Mouse (Mus musculus): ENCODE results near the gene Tmem207. TPM values are rescaled to one million over a fixed set of nuclear protein-coding genes. Genes with fewer than 3 reads are reported as not detected.

The Tmem207 gene
- polyA plus RNA-seq (2015; fragmentation: Nextera tagmentation; extraction: Ambion mirVana), result not detected in 2 replicates

- WGBS, result 91% methylated on average over 4 of the region's 4 CpGs
- no peak for ATAC-seq (ENCODE audit: insufficient read depth, low FRiP score)
- Histone ChIP-seq H3K4me3 (replicated peaks; ENCODE audit: low read length) (no peak within 1 kb of the TSS), H3K4me2 (ENCODE audit: low read depth, low read length) (no peak within 1 kb of the TSS), H3K27ac (ENCODE audit: low read length) (no peak within 1 kb of the TSS), H3K27me3 (ENCODE audit: control insufficient read depth, insufficient read depth, low read length) (no peaks in the 10 kb centered on the region), H3K9ac (ENCODE audit: low read length) (no peak within 1 kb of the TSS), H3K4me1 (ENCODE audit: control insufficient read depth, insufficient read depth, low read length) (0 out of 2 replicates have a peak, but pooled peaks cover 7% of the 10 kb centered on the region), H3K36me3 (ENCODE audit: control insufficient read depth, insufficient read depth, low read length) (no peaks in the 10 kb centered on the region), H3K9me3 (replicated peaks; ENCODE audit: control insufficient read depth, low read length) (no peaks in the 10 kb centered on the region)
Observed at GRCm38 (mm10) chr16:26526669-26527068, at the start of gene Tmem207. Gene Tmem207, minus strand, starts transcription at chr16:26526769.

- WGBS, result 89% methylated on average over 5 of the region's 5 CpGs
- Histone ChIP-seq H3K4me1 (ENCODE audit: control insufficient read depth, insufficient read depth, low read length) (no peaks in the 10 kb centered on the region), H3K27ac (ENCODE audit: low read length) (no peak overlapping the region), H3K4me2 (ENCODE audit: low read depth, low read length) (no peak overlapping the region), H3K4me3 (replicated peaks; ENCODE audit: low read length) (no peak overlapping the region), H3K27me3 (ENCODE audit: control insufficient read depth, insufficient read depth, low read length) (no peaks in the 10 kb centered on the region), H3K9me3 (replicated peaks; ENCODE audit: control insufficient read depth, low read length) (no peaks in the 10 kb centered on the region), H3K9ac (ENCODE audit: low read length) (no peak overlapping the region), H3K36me3 (ENCODE audit: control insufficient read depth, insufficient read depth, low read length) (no peaks in the 10 kb centered on the region)
- no peak for ATAC-seq (ENCODE audit: insufficient read depth, low FRiP score)
Observed at GRCm38 (mm10) chr16:26574173-26574572, 47.6 kb upstream of the Tmem207 start.

GRCm38 (mm10) chr16:26571836-26572235 lies 45.3 kb upstream of the Tmem207 start:
- H3K36me3 ChIP-seq (ENCODE audit: control insufficient read depth, insufficient read depth, low read length), result no peaks in the 10 kb centered on the region
- WGBS, result 85% methylated on average over 2 of the region's 2 CpGs

GRCm38 (mm10) chr16:26569387-26569978 lies 42.9 kb upstream of the Tmem207 start:
- ATAC-seq (ENCODE audit: insufficient read depth, low FRiP score), result no peak
- no peaks in the 10 kb centered on the region for H3K36me3 ChIP-seq (ENCODE audit: control insufficient read depth, insufficient read depth, low read length)
- H3K27ac ChIP-seq (ENCODE audit: low read length), result no peak overlapping the region
- H3K9me3 ChIP-seq (replicated peaks; ENCODE audit: control insufficient read depth, low read length), result no peaks in the 10 kb centered on the region
- H3K4me2 ChIP-seq (ENCODE audit: low read depth, low read length), result no peak overlapping the region
- H3K4me1 ChIP-seq (ENCODE audit: control insufficient read depth, insufficient read depth, low read length), result no peaks in the 10 kb centered on the region
- H3K27me3 ChIP-seq (ENCODE audit: control insufficient read depth, insufficient read depth, low read length), result no peaks in the 10 kb centered on the region
- no peak overlapping the region for H3K4me3 ChIP-seq (replicated peaks; ENCODE audit: low read length)
- no peak overlapping the region for H3K9ac ChIP-seq (ENCODE audit: low read length)

More at GRCm38 (mm10) chr16:26571836-26572235, 45.3 kb upstream of the Tmem207 start:
- no peak overlapping the region for H3K4me3 ChIP-seq (replicated peaks; ENCODE audit: low read length)
- H3K4me1 ChIP-seq (ENCODE audit: control insufficient read depth, insufficient read depth, low read length), result no peaks in the 10 kb centered on the region
- H3K9ac ChIP-seq (ENCODE audit: low read length), result no peak overlapping the region
- no peak overlapping the region for H3K27ac ChIP-seq (ENCODE audit: low read length)
- H3K4me2 ChIP-seq (ENCODE audit: low read depth, low read length), result no peak overlapping the region
- no peaks in the 10 kb centered on the region for H3K9me3 ChIP-seq (replicated peaks; ENCODE audit: control insufficient read depth, low read length)
- ATAC-seq (ENCODE audit: insufficient read depth, low FRiP score), result no peak
- H3K27me3 ChIP-seq (ENCODE audit: control insufficient read depth, insufficient read depth, low read length), result no peaks in the 10 kb centered on the region

GRCm38 (mm10) chr16:26562771-26563170 lies 36.2 kb upstream of the Tmem207 start:
- Histone ChIP-seq H3K9me3 (replicated peaks; ENCODE audit: control insufficient read depth, low read length) (no peaks in the 10 kb centered on the region), H3K4me3 (replicated peaks; ENCODE audit: low read length) (no peak overlapping the region), H3K4me1 (ENCODE audit: control insufficient read depth, insufficient read depth, low read length) (no peaks in the 10 kb centered on the region), H3K27ac (ENCODE audit: low read length) (no peak overlapping the region), H3K27me3 (ENCODE audit: control insufficient read depth, insufficient read depth, low read length) (no peaks in the 10 kb centered on the region), H3K4me2 (ENCODE audit: low read depth, low read length) (no peak overlapping the region), H3K9ac (ENCODE audit: low read length) (no peak overlapping the region), H3K36me3 (ENCODE audit: control insufficient read depth, insufficient read depth, low read length) (no peaks in the 10 kb centered on the region)
- WGBS, result 79% methylated on average over 2 of the region's 2 CpGs
- ATAC-seq (ENCODE audit: insufficient read depth, low FRiP score), result no peak

- Histone ChIP-seq H3K27ac (ENCODE audit: low read length) (no peak overlapping the region), H3K27me3 (ENCODE audit: control insufficient read depth, insufficient read depth, low read length) (no peaks in the 10 kb centered on the region), H3K36me3 (ENCODE audit: control insufficient read depth, insufficient read depth, low read length) (no peaks in the 10 kb centered on the region), H3K4me2 (ENCODE audit: low read depth, low read length) (no peak overlapping the region), H3K4me3 (replicated peaks; ENCODE audit: low read length) (no peak overlapping the region), H3K4me1 (ENCODE audit: control insufficient read depth, insufficient read depth, low read length) (no peaks in the 10 kb centered on the region), H3K9ac (ENCODE audit: low read length) (no peak overlapping the region), H3K9me3 (replicated peaks; ENCODE audit: control insufficient read depth, low read length) (no peaks in the 10 kb centered on the region)
- 51% methylated on average over 2 of the region's 2 CpGs for WGBS
- ATAC-seq (ENCODE audit: insufficient read depth, low FRiP score), result no peak
Observed at GRCm38 (mm10) chr16:26561743-26562142, 35.2 kb upstream of the Tmem207 start.

GRCm38 (mm10) chr16:26558797-26559196 lies 32.2 kb upstream of the Tmem207 start:
- Histone ChIP-seq H3K27ac (ENCODE audit: low read length) (no peak overlapping the region), H3K9ac (ENCODE audit: low read length) (no peak overlapping the region), H3K9me3 (replicated peaks; ENCODE audit: control insufficient read depth, low read length) (no peaks in the 10 kb centered on the region), H3K4me2 (ENCODE audit: low read depth, low read length) (no peak overlapping the region), H3K27me3 (ENCODE audit: control insufficient read depth, insufficient read depth, low read length) (no peaks in the 10 kb centered on the region), H3K36me3 (ENCODE audit: control insufficient read depth, insufficient read depth, low read length) (no peaks in the 10 kb centered on the region), H3K4me1 (ENCODE audit: control insufficient read depth, insufficient read depth, low read length) (no peaks in the 10 kb centered on the region), H3K4me3 (replicated peaks; ENCODE audit: low read length) (no peak overlapping the region)
- 71% methylated on average over 1 of the region's 1 CpGs for WGBS
- no peak for ATAC-seq (ENCODE audit: insufficient read depth, low FRiP score)

GRCm38 (mm10) chr16:26552234-26552633 lies 25.7 kb upstream of the Tmem207 start:
- no peak overlapping the region for H3K9ac ChIP-seq (ENCODE audit: low read length)
- 73% methylated on average over 3 of the region's 3 CpGs for WGBS
- H3K4me1 ChIP-seq (ENCODE audit: control insufficient read depth, insufficient read depth, low read length), result no peaks in the 10 kb centered on the region
- H3K4me3 ChIP-seq (replicated peaks; ENCODE audit: low read length), result no peak overlapping the region
- no peak for ATAC-seq (ENCODE audit: insufficient read depth, low FRiP score)
- H3K4me2 ChIP-seq (ENCODE audit: low read depth, low read length), result no peak overlapping the region
- H3K9me3 ChIP-seq (replicated peaks; ENCODE audit: control insufficient read depth, low read length), result no peaks in the 10 kb centered on the region
- H3K27me3 ChIP-seq (ENCODE audit: control insufficient read depth, insufficient read depth, low read length), result no peaks in the 10 kb centered on the region
- H3K27ac ChIP-seq (ENCODE audit: low read length), result no peak overlapping the region
- H3K36me3 ChIP-seq (ENCODE audit: control insufficient read depth, insufficient read depth, low read length), result no peaks in the 10 kb centered on the region

- Histone ChIP-seq H3K36me3 (ENCODE audit: control insufficient read depth, insufficient read depth, low read length) (no peaks in the 10 kb centered on the region), H3K4me2 (ENCODE audit: low read depth, low read length) (no peak overlapping the region), H3K4me3 (replicated peaks; ENCODE audit: low read length) (no peak overlapping the region), H3K27ac (ENCODE audit: low read length) (no peak overlapping the region), H3K9ac (ENCODE audit: low read length) (no peak overlapping the region), H3K9me3 (replicated peaks; ENCODE audit: control insufficient read depth, low read length) (no peaks in the 10 kb centered on the region), H3K27me3 (ENCODE audit: control insufficient read depth, insufficient read depth, low read length) (no peaks in the 10 kb centered on the region), H3K4me1 (ENCODE audit: control insufficient read depth, insufficient read depth, low read length) (no peaks in the 10 kb centered on the region)
- no peak for ATAC-seq (ENCODE audit: insufficient read depth, low FRiP score)
- 90% methylated on average over 2 of the region's 2 CpGs for WGBS
Observed at GRCm38 (mm10) chr16:26549221-26549620, 22.7 kb upstream of the Tmem207 start.

Data from stomach, embryonic 16.5 days (tissue).